ENCODE assay signal across 12 mouse cellular contexts in the genomic region with DNA sequence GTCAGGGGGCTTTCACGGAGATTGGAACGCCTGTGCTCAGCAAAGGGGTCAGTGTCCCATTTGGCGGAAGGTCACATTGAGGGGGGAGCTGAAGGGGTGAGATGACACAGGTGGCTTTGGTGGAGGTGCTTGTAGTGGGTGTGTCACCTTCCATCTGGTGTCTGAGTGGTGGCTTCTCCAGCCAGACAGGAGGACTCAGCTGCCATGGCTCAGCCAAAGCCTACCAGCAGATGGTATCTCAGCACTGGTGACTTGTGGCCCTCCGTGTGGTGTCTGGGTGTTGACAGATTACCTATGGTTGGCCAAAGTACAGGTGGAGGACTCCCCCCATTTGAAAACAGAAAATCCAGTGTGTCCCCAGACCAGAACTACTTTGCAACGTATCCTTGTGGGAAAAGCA.
"Had no signal": no experiment of that assay in that cellular context is flagged by ENCODE, and none has a peak within 500 bp of the region (broad histone marks: within the 10 kb centered on the region; RNA-seq: fewer than 3 reads in every experiment).

No protein-coding gene starts in this region.

- H3K4me3 ChIP-seq: left cerebral cortex, adult 2 months; liver, embryonic 13.5 days; midbrain, embryonic 12.5 days had no signal

- DNase-seq: kidney, postnatal 10 days; kidney, postnatal 36 days; layer of hippocampus, postnatal 36 days; liver, embryonic 13.5 days; lung, adult 2 months; lung, postnatal 14 days; lung, postnatal 4 days; thymus, adult 18-20 months; thymus, postnatal 36 days had no signal

- H3K27ac ChIP-seq: left cerebral cortex, adult 2 months; liver, embryonic 13.5 days; midbrain, embryonic 12.5 days had no signal

- ATAC-seq: midbrain, embryonic 16.5 days had no signal

- H3K36me3 ChIP-seq: liver, embryonic 13.5 days; midbrain, embryonic 12.5 days had no signal

- H3K4me1 ChIP-seq: liver, embryonic 13.5 days had no signal
